Mouse (Mus musculus) megakaryocyte progenitor cell, adult 5-6 weeks (primary cell): ENCODE measurements around the gene Arid5a. TPM values are rescaled to one million over a fixed set of nuclear protein-coding genes. Genes with fewer than 3 reads are reported as not detected.

Experiments used
- ATAC-seq: replicated peaks from 2 replicates; pipeline ENCODE4 v1.8.0; 2016; ENCODE audit warnings: mild to moderate bottlenecking, moderate TSS enrichment, inconsistent platforms; ENCODE audit not compliant: poor library complexity
- total RNA-seq, 2 experiments: library from RNA; stranded (forward) in 1 of 2; stranded (reverse) in 1 of 2; fragments of 157-497, 149-512 nt in 1 of 2; fragments of 200-1000 nt in 1 of 2; gene quantifications; 2 replicates each; pipeline versions ENCODE4 v1.2.3 to v1.2.4; 2015 to 2017

Gene Arid5a
- total RNA-seq, 2 experiments from 2014 or later, result 13.8 to 24.9 TPM

DNA sequence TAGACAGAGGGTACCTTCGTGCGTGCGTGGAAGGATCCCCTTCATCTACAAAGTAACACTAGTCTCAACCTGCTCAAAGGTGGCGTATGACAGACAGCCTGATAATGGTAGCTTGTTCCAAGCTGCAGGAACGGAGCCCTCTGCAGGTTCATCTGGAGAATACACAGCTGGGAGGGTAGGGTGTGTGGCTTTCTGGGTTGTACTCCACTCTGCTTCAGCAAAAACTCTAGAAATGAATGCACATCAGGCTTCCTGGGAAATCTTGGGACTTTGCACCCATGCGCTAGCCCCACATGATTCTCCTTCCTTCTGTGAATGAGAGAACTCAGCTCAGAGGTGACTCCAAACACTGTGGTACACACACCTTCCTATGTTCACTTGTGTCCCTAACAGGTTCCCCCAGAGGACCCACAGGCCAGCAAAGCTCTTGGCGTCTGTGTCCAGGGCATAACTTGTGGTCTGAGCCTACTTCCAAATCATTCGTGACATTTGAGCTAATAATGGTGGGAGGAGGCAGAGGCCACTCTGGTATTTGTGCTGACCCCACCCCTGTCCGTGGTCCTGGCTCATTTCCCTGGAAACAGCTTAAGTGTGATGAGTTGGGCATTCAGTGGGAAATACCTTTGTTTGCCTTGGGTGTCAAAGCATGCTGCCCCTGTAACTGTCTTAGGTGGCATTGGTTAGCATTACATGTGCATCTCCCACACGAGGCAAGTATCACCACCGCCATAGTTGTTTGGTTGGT is 14.5 kb downstream of the Arid5a start:
- ATAC-seq, result peak; percentile 65

GRCm38 (mm10) chr1:36323076-36323475 is 15.5 kb downstream of the Arid5a start:
- ATAC-seq, result no peak

- ATAC-seq, result peak; percentile 75
Observed at GRCm38 (mm10) chr1:36323746-36324448, 16.4 kb downstream of the Arid5a start.

DNA sequence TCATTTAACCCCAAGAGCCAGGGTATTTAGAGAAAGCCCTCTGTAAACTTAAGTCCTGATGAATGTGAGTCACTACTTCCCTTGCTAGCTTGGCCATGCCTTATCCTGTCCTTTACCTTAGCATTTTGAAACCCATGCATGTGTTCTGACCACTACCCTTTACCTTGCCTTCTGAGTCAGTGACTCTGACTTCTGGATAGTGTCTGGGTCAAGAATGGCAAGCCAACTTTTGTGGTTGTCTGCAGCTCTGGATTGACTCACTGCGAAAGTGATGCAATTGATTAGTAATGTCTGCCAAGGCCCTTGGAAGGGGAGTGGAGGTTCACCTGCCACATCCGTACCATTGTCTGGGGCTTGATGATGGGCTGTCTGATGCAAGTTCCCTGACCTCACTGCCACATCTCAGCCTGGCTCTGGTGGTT is 18.4 kb downstream of the Arid5a start:
- peak; percentile 72 for ATAC-seq

DNA sequence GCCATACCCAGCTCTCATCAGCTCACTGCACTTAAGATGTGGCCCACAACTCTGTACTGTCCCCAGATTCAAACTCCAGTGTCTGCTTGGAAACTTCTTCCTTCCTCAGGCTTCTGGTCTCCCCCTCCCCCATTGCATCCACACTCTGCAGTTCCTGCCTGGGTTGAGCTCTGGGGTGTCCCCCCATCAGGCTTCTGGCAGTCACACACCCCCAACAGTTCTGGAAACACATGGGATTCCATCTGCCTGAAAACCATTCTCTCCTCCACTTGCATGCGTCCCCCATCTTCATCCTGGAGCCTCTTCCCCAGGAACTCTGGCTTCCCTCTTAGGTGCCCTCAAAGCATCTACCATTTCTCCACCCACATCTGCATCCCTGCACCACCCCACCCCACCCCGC is 19.3 kb downstream of the Arid5a start:
- no peak for ATAC-seq

- ATAC-seq, result no peak
Observed at GRCm38 (mm10) chr1:36331743-36332142, 24.2 kb downstream of the Arid5a start.

DNA sequence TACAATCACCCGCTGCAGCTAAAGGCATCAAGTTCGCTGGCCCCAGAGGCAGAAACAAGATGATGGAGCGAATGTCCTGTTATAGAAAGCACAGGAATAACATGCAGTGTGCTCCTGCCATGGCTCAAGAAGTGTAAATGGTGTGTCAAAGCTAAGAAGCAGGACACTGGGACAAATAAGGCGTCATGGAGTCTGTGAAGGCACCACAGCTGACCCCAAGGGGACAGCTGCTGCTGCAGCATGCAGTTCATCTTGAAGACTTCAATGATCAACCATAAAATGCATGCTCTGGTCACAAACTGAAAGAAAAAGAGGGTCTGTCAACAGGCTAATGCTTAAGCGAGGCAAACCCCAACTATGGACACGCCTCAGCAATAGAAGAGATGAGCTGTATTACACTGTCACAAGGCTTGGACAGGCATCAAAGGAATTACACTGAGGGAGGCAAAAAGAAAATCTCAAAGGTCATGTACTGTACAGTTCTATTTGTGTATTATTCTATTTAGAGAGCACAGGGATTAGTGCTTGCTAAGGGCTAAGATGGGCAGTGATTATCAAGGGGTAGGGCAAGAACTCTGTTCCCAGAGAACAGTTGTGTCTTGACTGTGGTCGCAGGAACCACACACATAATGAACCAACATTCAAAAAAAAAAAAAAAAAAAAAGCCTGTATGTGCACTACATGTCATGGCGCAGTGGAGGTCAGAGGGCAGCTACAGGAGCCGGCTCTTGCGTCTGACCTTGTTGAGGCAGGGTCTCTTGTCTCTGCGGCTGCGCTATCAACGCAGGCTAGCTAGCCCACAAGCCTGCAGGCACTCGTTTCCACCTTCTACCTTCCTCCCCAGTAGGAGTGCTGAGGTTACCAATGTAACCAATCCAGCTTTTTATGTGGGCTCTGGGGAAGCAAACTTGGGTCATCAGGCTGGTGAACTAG is 25.7 kb downstream of the Arid5a start:
- no peak for ATAC-seq

DNA sequence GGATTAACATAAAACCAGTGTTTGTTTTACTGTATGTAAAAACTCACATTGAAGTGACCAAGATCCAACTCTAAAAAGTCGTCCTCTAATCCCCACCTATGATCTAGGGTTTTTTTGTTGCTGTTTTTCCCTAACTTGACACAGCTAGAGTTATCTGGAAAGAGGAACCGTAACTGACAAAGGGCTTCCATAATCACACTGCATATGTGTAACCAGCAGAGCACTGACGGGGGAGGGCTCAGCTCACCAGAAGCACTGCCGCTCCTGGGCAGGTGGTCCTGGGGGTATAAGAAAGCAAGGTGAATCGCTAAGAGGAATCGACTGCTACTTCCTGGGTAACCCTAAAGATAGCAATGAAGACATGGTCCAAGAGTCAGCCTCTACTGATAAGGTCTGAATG is 35.0 kb downstream of the Arid5a start:
- ATAC-seq, result no peak

DNA sequence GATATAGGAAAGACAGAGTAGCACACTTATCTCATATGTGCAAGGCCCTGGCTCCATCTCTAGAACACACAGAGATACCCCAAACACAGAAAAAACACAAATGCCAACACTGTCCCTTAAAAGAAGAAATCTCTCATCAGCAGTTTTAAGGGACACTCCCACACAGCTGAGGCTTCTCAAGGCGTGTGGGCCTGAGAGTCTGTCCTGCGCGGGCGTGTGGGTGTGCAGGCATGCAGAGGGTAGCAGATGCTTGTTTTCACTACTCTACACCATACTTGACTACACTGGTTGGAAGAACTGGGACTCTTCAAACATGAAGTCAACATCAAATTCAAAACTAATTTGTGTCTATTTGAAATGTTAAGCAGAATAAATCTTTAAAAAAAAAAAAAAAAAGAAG is 44.8 kb downstream of the Arid5a start:
- ATAC-seq, result no peak

GRCm38 (mm10) chr1:36356955-36357695 is 49.6 kb downstream of the Arid5a start:
- ATAC-seq, result no peak

GRCm38 (mm10) chr1:36367698-36368097 is 60.2 kb downstream of the Arid5a start:
- ATAC-seq, result no peak

DNA sequence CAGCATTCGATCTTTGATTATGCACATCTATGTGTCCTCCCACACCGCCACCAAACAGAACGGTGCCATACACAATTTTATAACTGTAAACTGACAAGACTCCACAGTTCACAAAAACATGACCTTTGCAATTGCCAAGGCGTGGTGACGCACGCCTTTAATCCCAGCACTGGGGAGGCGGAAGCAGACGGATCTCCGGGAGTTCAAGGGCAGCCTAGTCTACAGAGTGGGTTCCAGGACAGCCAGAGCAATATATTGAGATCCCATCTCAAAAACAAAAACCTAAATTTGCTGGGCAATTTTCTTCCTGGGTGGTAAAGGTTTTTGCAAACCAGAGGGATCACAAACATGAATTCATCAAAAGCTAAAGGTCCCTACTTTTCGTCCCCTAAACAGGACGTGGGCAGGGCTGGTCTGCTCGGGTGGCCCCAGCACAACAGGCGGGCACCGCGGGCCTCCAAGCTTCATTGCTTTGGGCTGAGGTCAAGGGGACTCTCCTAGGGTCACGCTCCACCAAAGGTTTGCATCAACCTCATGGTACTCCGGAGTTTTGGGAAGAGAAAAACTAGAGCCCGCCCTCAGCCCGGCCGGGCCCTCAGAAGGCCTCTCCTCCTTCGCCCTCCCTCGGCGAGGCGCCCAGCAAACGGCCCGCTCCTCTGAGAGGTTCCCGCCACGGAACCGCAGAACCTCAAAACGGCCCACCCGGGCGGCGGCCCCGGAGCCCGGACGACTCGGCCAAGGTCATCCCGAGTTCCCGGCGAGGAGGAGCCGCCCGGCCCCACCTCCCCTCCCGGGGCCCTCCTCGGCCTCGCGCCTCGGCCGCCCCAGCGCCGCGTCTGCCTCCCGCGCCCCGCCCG is 60.8 kb downstream of the Arid5a start:
- peak; percentile 48 for ATAC-seq

DNA sequence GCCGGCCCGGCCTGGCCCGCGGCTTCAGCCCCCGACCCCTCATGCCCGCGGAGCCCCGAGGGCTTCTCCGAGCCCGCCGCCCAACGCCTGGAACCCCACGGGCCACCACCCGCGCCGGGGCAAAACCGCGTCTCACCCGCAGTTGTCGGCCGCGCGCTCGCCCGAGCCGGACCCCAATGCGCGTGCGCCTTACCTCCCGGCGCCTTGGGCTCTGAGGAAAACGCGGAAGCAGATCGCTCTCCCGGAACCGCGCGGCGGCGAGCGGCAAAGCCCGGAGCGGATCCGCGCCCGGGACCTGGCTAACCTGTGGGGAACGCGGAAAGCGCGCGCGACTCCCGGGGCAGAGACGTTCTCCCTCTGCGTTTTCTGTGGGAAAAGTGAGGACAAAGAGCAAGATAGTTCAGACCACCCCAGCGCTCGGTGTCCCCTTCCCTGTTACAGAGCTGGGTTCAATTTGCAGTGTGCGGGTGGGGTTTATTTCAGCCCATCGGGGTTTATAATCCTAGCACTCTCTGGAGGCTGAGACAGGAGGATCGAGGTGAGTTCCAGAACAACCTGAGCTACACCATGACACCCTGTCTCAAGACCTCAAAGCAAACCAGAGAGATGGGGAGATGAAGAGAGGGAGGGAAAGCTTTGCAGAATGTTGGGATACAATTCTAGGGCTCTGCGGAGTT is 61.6 kb downstream of the Arid5a start, which contains the start of gene Kansl3:
TSS of gene Kansl3 (minus strand) at position 213 of the 677 bp plus-strand sequence.
- peak; percentile 96 for ATAC-seq

GRCm38 (mm10) chr1:36370918-36371317 is 63.4 kb downstream of the Arid5a start:
- no peak for ATAC-seq

- ATAC-seq, result no peak
Observed at GRCm38 (mm10) chr1:36371934-36372845, 64.7 kb downstream of the Arid5a start, which contains the start of gene Fer1l5. Gene Fer1l5, plus strand, starts transcription at chr1:36372291.
